Mouse (Mus musculus): ENCODE results near the gene Nbeal2. TPM values are rescaled to one million over a fixed set of nuclear protein-coding genes. Genes with fewer than 3 reads are reported as not detected.

Nbeal2 gene
- polyA plus RNA-seq, 1 experiment, result 2.2 TPM

GRCm38 (mm10) chr9:110620685-110621084, 33.3 kb downstream of the Nbeal2 start:
- no peak overlapping the region for H3K27ac ChIP-seq (replicated peaks; ENCODE audit: low read depth, low read length)
- peaks cover 7% of the 10 kb centered on the region; the same call in 1 of the 2 replicates for H3K4me1 ChIP-seq (ENCODE audit: control insufficient read depth, insufficient read depth, insufficient read length, low read length)
- no peak overlapping the region for H3K4me3 ChIP-seq (ENCODE audit: insufficient read depth, low read depth, low read length)

- Histone ChIP-seq H3K4me3 (ENCODE audit: insufficient read depth, low read depth, low read length) (no peak overlapping the region), H3K4me1 (ENCODE audit: control insufficient read depth, insufficient read depth, insufficient read length, low read length) (peaks cover 5% of the 10 kb centered on the region; the same call in 1 of the 2 replicates), H3K27ac (replicated peaks; ENCODE audit: low read depth, low read length) (no peak overlapping the region)
Observed at GRCm38 (mm10) chr9:110620180-110620579, 33.8 kb downstream of the Nbeal2 start.

- no peak overlapping the region for H3K4me3 ChIP-seq (ENCODE audit: insufficient read depth, low read depth, low read length)
- 0 out of 2 replicates have a peak, but pooled peaks cover 3% of the 10 kb centered on the region for H3K4me1 ChIP-seq (ENCODE audit: control insufficient read depth, insufficient read depth, insufficient read length, low read length)
- peak overlapping the region; percentile 11; the same call in 1 of the 2 replicates for H3K27ac ChIP-seq (replicated peaks; ENCODE audit: low read depth, low read length)
Observed at GRCm38 (mm10) chr9:110617081-110617480, 36.9 kb downstream of the Nbeal2 start.

- H3K4me3 ChIP-seq (ENCODE audit: insufficient read depth, low read depth, low read length), result no peak overlapping the region
- H3K27ac ChIP-seq (replicated peaks; ENCODE audit: low read depth, low read length), result no peak overlapping the region
- H3K4me1 ChIP-seq (ENCODE audit: control insufficient read depth, insufficient read depth, insufficient read length, low read length), result no peaks in the 10 kb centered on the region
Observed at GRCm38 (mm10) chr9:110611471-110611870, 42.5 kb downstream of the Nbeal2 start.

- Histone ChIP-seq H3K4me3 (ENCODE audit: insufficient read depth, low read depth, low read length) (no peak overlapping the region), H3K27ac (replicated peaks; ENCODE audit: low read depth, low read length) (no peak overlapping the region), H3K4me1 (ENCODE audit: control insufficient read depth, insufficient read depth, insufficient read length, low read length) (no peaks in the 10 kb centered on the region)
Observed at GRCm38 (mm10) chr9:110583521-110583920, 70.4 kb downstream of the Nbeal2 start.

GRCm38 (mm10) chr9:110582161-110582560, 71.8 kb downstream of the Nbeal2 start:
- H3K4me3 ChIP-seq (ENCODE audit: insufficient read depth, low read depth, low read length), result no peak overlapping the region
- no peaks in the 10 kb centered on the region for H3K4me1 ChIP-seq (ENCODE audit: control insufficient read depth, insufficient read depth, insufficient read length, low read length)
- peak overlapping the region; percentile 68 for H3K27ac ChIP-seq (replicated peaks; ENCODE audit: low read depth, low read length)

Other genes with a start within 250 kb of the Nbeal2 start
- gene Ptpn23, start 245.9 kb downstream of the Nbeal2 start, polyA plus RNA-seq (2012; ENCODE audit: insufficient read depth, insufficient read length, missing spikeins), result 5.9 and 7.8 TPM in 2 replicates
- not detected in 2 replicates for gene Ngp, start 234.4 kb downstream of the Nbeal2 start, polyA plus RNA-seq (2012; ENCODE audit: insufficient read depth, insufficient read length, missing spikeins)
- gene Klhl18, start 177.5 kb downstream of the Nbeal2 start, polyA plus RNA-seq (2012; ENCODE audit: insufficient read depth, insufficient read length, missing spikeins), result 5.5 and 6.3 TPM in 2 replicates
- 0.40 and 0.54 TPM in 2 replicates for gene Kif9, start 177.2 kb downstream of the Nbeal2 start, polyA plus RNA-seq (2012; ENCODE audit: insufficient read depth, insufficient read length, missing spikeins)
- gene Setd2, start 121.6 kb downstream of the Nbeal2 start, polyA plus RNA-seq (2012; ENCODE audit: insufficient read depth, insufficient read length, missing spikeins), result 16.3 and 31.6 TPM in 2 replicates
- gene Nradd, start 29.7 kb downstream of the Nbeal2 start, polyA plus RNA-seq (2012; ENCODE audit: insufficient read depth, insufficient read length, missing spikeins), result 1.7 and 3.0 TPM in 2 replicates
- gene Ccdc12, start 2.3 kb upstream of the Nbeal2 start, polyA plus RNA-seq (2012; ENCODE audit: insufficient read depth, insufficient read length, missing spikeins), result 44.7 and 46.2 TPM in 2 replicates
- 17.2 and 23.5 TPM in 2 replicates for gene Myl3, start 87.7 kb upstream of the Nbeal2 start, polyA plus RNA-seq (2012; ENCODE audit: insufficient read depth, insufficient read length, missing spikeins)
- 23.3 and 25.4 TPM in 2 replicates for gene Pth1r, start 93.0 kb upstream of the Nbeal2 start, polyA plus RNA-seq (2012; ENCODE audit: insufficient read depth, insufficient read length, missing spikeins)
- gene Prss42, start 144.0 kb upstream of the Nbeal2 start, polyA plus RNA-seq (2012; ENCODE audit: insufficient read depth, insufficient read length, missing spikeins), result not detected in 2 replicates
- gene Prss44, start 159.8 kb upstream of the Nbeal2 start, polyA plus RNA-seq (2012; ENCODE audit: insufficient read depth, insufficient read length, missing spikeins), result not detected in 2 replicates
- gene Prss43, start 172.5 kb upstream of the Nbeal2 start, polyA plus RNA-seq (2012; ENCODE audit: insufficient read depth, insufficient read length, missing spikeins), result not detected in 2 replicates
- not detected in 2 replicates for gene Prss45, start 180.4 kb upstream of the Nbeal2 start, polyA plus RNA-seq (2012; ENCODE audit: insufficient read depth, insufficient read length, missing spikeins)
- gene Prss46, start 190.3 kb upstream of the Nbeal2 start, polyA plus RNA-seq (2012; ENCODE audit: insufficient read depth, insufficient read length, missing spikeins), result not detected in 2 replicates
- not detected in 2 replicates for gene Prss50, start 203.8 kb upstream of the Nbeal2 start, polyA plus RNA-seq (2012; ENCODE audit: insufficient read depth, insufficient read length, missing spikeins)
- gene Als2cl, start 225.7 kb upstream of the Nbeal2 start, polyA plus RNA-seq (2012; ENCODE audit: insufficient read depth, insufficient read length, missing spikeins), result 5.7 and 9.0 TPM in 2 replicates
- gene Tmie, start 226.0 kb upstream of the Nbeal2 start, polyA plus RNA-seq (2012; ENCODE audit: insufficient read depth, insufficient read length, missing spikeins), result 1.5 and 1.8 TPM in 2 replicates